Mouse (Mus musculus) ovary, postnatal 36 days (tissue): ENCODE results near the gene Olfr560.

Experiments
- DNase-seq: peaks from one replicate; pipeline ENCODE4 v3.0.0; 2022; ENCODE audit warnings: low spot score, mixed read lengths

Gene Olfr560

DNA sequence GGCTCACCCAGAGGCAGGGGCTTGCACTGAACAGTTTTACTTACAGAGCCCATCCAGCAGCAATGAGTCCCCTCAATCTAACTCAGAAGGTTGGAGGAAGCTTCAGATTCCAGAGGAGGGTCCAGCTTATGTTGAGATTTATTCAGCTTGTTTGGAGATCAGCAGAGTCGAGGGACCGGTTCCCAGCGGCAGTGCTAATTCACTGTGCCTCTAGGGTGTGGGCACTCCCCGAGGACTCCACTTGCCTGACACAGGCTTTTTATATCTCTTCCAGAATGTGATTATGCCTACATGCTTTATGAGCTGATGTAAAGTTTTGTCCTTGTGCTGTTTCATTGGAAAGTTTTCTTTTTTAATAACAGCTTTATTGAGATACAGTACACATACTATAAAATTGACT, at the start of gene Olfr560, which contains the start of gene Olfr78:
Gene Olfr560 (minus strand): TSS at position 101 of the 400 bp plus-strand sequence.
Gene Olfr78 (minus strand): TSS at position 206 of the 400 bp plus-strand sequence.
- DNase-seq = no peak

DNA sequence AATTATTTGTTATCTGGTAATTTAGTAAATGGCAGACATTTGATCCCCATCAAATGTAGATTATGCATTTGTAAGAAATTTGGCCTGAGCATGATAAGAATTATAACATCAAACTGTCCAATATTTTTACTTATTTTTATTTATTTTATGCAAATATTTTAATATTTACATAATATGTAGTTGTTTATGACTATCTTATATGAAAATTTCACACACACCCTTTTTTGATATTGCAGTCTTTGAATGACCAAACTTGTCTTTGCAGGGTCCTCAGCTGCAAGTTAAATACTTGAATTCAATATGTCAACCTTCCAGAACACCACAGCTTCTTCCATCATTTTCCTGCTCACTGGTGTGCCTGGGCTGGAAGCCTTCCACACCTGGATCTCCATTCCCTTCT, 44.0 kb upstream of the Olfr560 start, which contains the start of gene Olfr564:
Gene Olfr564 (plus strand): TSS at position 301 of the 400 bp plus-strand sequence.
- no peak for DNase-seq

DNA sequence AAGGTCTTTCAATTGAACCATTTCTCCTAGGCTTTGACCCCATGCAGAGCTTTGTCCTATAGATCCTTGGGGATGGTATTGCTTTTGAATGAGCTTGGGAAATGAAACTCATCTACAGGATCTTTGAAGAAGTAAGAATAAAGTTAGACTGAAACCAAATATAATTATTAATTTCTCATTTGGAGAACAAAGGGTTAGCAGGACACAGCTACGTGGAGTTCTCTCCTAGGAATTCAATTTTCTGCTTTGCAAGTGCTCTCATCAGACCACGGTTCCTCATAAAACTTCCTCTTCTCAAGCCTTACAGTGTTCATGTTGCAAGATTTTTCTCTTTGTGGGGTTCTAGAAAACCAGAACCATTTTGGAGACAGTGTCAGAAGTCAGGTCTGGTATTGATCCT, 11.8 kb upstream of the Olfr560 start, which contains the start of gene Olfr561:
Gene Olfr561 (plus strand): TSS at position 301 of the 400 bp plus-strand sequence.
- DNase-seq = no peak

DNA sequence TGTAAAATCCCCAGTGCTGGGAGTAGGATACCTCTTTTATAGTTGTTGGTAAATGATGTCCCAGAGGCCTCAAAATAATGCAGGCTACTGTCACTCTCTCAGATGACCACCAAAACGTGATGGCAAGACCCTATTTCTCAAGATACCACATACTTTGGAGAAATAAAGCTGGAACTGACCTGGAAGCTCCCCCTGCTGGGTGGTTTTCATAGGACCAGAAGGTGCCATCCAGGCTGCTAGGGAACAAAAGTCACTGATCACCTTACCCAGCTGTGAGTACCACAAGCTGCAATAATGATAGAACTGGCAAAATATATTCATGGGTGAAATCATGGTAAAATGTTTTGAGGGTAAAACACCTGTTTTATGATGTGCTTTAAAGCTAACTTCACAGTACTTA, 7.1 kb downstream of the Olfr560 start:
- DNase-seq = no peak

DNA sequence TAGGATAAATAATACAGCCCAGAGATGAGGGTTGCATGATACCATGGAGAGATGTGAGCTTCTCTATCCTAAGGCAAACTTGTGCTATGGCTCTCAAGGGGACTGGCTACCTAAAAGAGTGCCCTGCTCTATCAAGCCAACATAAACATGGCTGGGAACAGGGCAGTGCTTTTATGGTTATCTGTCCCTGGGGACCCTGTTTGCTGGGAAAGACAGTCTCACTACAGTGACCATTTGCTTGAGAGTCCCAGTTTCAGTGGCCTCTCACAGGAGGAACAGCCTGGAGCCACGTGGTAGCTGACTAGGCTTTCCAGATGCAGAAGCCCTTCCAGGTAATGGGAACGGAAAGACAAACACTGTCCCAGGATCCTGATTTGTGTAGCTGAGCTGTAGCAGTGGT, 21.5 kb downstream of the Olfr560 start:
- no peak for DNase-seq

DNA sequence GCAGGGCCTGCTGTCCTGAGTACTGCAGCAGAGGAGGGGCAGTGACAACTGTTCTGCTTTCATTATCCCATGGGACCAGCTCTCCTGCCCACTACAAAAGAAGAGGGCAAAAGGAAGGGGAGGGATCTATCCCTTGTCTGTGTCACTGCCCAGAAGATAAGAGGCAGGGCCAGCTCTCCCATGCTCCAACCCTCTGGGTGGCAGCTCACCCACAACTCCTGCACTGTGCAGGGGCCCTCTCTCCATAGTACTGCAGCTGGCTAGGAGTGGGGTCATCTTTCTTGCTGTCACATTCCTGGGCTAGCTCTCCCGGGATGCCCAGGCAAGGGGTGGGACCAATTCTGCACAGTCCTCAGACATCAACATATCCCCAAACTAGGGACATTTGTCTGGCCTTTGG, 25.4 kb downstream of the Olfr560 start:
- no peak for DNase-seq

DNA sequence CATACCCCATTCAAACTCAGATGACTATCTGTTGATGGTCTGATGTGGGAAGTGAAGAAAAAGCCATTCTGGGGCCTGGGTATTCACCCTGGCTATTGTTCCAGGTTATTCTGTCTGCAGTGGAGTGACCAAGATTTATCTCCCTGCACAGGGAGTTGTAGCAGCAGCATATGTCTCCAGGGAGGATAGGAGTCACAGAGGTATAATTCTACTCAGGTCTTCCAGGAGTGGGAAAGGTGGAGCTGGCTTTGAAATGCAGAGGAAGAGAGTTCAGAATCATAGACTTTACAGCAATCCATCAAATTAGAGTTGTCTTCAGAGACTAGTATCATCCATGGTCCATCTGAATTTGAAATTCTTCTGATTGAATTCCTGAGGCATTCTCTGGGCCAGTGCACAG, 31.8 kb downstream of the Olfr560 start, which contains the start of gene Olfr559:
Gene Olfr559 (minus strand): TSS at position 101 of the 400 bp plus-strand sequence.
- DNase-seq = no peak

DNA sequence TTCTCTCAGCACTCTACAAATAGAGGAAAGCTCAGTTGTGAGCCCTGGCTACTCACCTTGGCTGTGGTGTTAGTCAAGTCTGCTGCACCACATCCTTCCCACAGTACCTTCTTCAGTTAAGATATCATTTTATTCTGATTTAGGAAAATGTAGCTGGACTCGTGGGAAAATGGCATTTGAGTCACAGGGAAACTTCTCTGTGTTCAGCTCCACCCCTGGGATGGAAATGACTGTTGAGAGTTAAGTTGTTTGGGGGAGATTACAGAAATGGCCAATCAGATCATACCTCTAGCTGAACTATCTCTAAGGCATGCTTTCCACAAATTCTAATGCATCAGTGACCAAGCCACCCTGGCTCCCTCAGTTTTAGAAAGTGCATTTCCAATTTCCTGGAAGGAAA, 40.2 kb downstream of the Olfr560 start, which contains the start of gene Olfr33:
Gene Olfr33 (minus strand): TSS at position 101 of the 400 bp plus-strand sequence.
- DNase-seq = no peak

DNA sequence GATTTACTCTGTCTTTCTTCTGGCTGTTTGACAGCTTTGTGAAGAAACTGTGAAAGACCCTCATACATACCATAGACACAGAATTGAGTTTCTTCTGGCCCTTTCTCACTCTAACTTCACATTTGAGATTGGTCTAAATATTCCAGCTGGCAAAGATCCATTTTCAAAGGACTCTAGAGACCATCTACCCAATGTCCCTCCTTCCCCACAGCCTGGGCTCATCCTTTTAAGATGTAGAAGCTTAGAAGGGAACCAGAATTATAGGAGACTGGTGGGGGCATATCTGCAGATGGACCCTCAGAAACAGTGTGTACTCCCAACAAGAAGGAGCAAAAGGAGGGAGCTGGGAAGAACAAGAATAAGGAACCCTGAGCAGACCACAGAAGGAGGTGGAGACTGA, 57.3 kb downstream of the Olfr560 start, which contains the start of gene Olfr558:
Gene Olfr558 (plus strand): TSS at position 301 of the 400 bp plus-strand sequence.
- no peak for DNase-seq
